Comparison of ENCODE assay signal across 22 mouse cellular contexts in the genomic region with DNA sequence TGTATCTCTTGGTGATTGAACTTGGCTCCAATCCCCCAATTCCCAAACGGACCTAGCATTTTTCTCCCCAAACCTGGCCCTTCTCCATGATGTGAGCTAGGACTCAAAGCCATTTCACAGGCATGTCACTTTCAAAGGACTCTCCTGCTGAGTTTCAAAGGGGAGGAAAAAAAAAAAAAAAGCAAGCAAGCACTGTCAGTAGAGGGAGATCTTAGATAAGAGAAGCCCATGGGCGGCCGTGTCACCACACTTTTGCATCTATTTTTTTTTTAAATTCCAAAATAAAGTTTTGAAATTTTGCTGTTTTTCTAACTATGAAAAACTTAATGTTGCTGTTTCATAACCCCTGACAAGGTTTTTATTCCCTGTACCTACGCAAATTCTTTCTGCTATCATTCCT. TPM values are rescaled to one million over a fixed set of nuclear protein-coding genes. Genes with fewer than 3 reads are reported as not detected.
DNase-seq lines count a peak whose midpoint lies in the region; ATAC-seq and TF ChIP-seq lines count a peak whose summit lies in the region.
"Had no signal": no experiment of that assay in that cellular context is flagged by ENCODE, and none has a peak within 500 bp of the region (broad histone marks: within the 10 kb centered on the region; RNA-seq: fewer than 3 reads in every experiment).

No protein-coding gene starts in this region.

- H3K27ac ChIP-seq in hindbrain, postnatal 0 days: no peak overlapping the region
- no peak overlapping the region for H3K27ac ChIP-seq in hindbrain, embryonic 12.5 days
- H3K27ac ChIP-seq in stomach, postnatal 0 days (replicated peaks): no peak overlapping the region
- no peak overlapping the region for H3K27ac ChIP-seq in heart, adult 2 months
- H3K27ac ChIP-seq: embryonic facial prominence, embryonic 13.5 days; heart, embryonic 15.5 days; midbrain, embryonic 15.5 days; stomach, embryonic 15.5 days had no signal

- H3K9ac ChIP-seq in hindbrain, postnatal 0 days (replicated peaks; ENCODE audit: low read length): no peak overlapping the region
- no peak overlapping the region for H3K9ac ChIP-seq in hindbrain, embryonic 12.5 days
- H3K9ac ChIP-seq in stomach, postnatal 0 days (ENCODE audit: low read length): no peak overlapping the region
- H3K9ac ChIP-seq in heart, adult 2 months (ENCODE audit: low read depth, low read length): no peak overlapping the region
- H3K9ac ChIP-seq: embryonic facial prominence, embryonic 13.5 days; heart, embryonic 15.5 days; midbrain, embryonic 15.5 days; stomach, embryonic 15.5 days had no signal

- TF ChIP-seq EP300 in stomach, postnatal 0 days (optimal IDR thresholded peaks at IDR 0.05): no peak
- no peak for TF ChIP-seq EP300 in heart, adult 2 months (IDR thresholded peaks at IDR 0.05; ENCODE audit: insufficient read depth, low read depth, low read length)

- no peaks in the 10 kb centered on the region for H3K9me3 ChIP-seq in hindbrain, postnatal 0 days (ENCODE audit: low read length)
- H3K9me3 ChIP-seq in hindbrain, embryonic 12.5 days (replicated peaks): no peaks in the 10 kb centered on the region
- no peaks in the 10 kb centered on the region for H3K9me3 ChIP-seq in stomach, postnatal 0 days (ENCODE audit: control insufficient read depth, low read length)
- H3K9me3 ChIP-seq: embryonic facial prominence, embryonic 13.5 days; heart, embryonic 15.5 days; midbrain, embryonic 15.5 days; stomach, embryonic 15.5 days had no signal

- peak; percentile 32 for DNase-seq in hindbrain, postnatal 0 days (ENCODE audit: low spot score)
- peak; percentile 12 for DNase-seq in right cerebral cortex, adult 18-20 months
- DNase-seq in right cerebral cortex, postnatal 25 days: no peak
- DNase-seq in adipocyte (ENCODE audit: low spot score): peak; percentile 12
- DNase-seq in stomach, postnatal 0 days (ENCODE audit: low spot score): no peak
- DNase-seq in heart, adult 2 months: no peak
- DNase-seq: adrenal gland, postnatal 25 days; cerebellum, adult 8-10 months; gastrocnemius, postnatal 10 days; heart, adult 18-20 months; heart, postnatal 4 days; left cerebral cortex, postnatal 4 days; liver; lung, postnatal 14 days had no signal

- 48% methylated on average over 4 of the region's 4 CpGs for WGBS in hindbrain, postnatal 0 days
- 55% methylated on average over 4 of the region's 4 CpGs for WGBS in hindbrain, embryonic 12.5 days
- WGBS in stomach, postnatal 0 days: 58% methylated on average over 4 of the region's 4 CpGs
- 41% methylated on average over 4 of the region's 4 CpGs for WGBS in heart, adult 2 months

- no peak overlapping the region for H3K4me3 ChIP-seq in hindbrain, postnatal 0 days (ENCODE audit: low read length)
- H3K4me3 ChIP-seq in hindbrain, embryonic 12.5 days: no peak overlapping the region
- H3K4me3 ChIP-seq in stomach, postnatal 0 days (ENCODE audit: low read depth, low read length): no peak overlapping the region
- no peak overlapping the region for H3K4me3 ChIP-seq in heart, adult 2 months
- H3K4me3 ChIP-seq: embryonic facial prominence, embryonic 13.5 days; heart, embryonic 15.5 days; midbrain, embryonic 15.5 days; stomach, embryonic 15.5 days had no signal

- no peak for ATAC-seq in hindbrain, postnatal 0 days
- no peak for ATAC-seq in hindbrain, embryonic 12.5 days (ENCODE audit: low FRiP score)
- no peak for ATAC-seq in stomach, postnatal 0 days (ENCODE audit: low FRiP score, low TSS enrichment)
- ATAC-seq: activated CD4-positive, CD25-positive, alpha-beta regulatory T cell, adult 4 months; hindbrain, embryonic 16.5 days; intestine, postnatal 0 days; midbrain, embryonic 15.5 days had no signal

- no peaks in the 10 kb centered on the region for H3K4me1 ChIP-seq in hindbrain, postnatal 0 days (ENCODE audit: insufficient read depth, low read length)
- H3K4me1 ChIP-seq in hindbrain, embryonic 12.5 days: no peaks in the 10 kb centered on the region
- no peaks in the 10 kb centered on the region for H3K4me1 ChIP-seq in stomach, postnatal 0 days (replicated peaks; ENCODE audit: control insufficient read depth, insufficient read depth)
- no peaks in the 10 kb centered on the region for H3K4me1 ChIP-seq in heart, adult 2 months (ENCODE audit: control insufficient read depth, insufficient read depth, low read length)
- H3K4me1 ChIP-seq: embryonic facial prominence, embryonic 13.5 days; heart, embryonic 15.5 days; midbrain, embryonic 15.5 days; stomach, embryonic 15.5 days had no signal

- H3K4me2 ChIP-seq in hindbrain, postnatal 0 days (ENCODE audit: low read depth, low read length): no peak overlapping the region
- H3K4me2 ChIP-seq in hindbrain, embryonic 12.5 days (replicated peaks): no peak overlapping the region
- H3K4me2 ChIP-seq in stomach, postnatal 0 days (replicated peaks; ENCODE audit: low read depth): no peak overlapping the region
- H3K4me2 ChIP-seq: embryonic facial prominence, embryonic 13.5 days; heart, embryonic 15.5 days; midbrain, embryonic 15.5 days; stomach, embryonic 15.5 days had no signal

- TF ChIP-seq CTCF in hindbrain, postnatal 0 days (IDR thresholded peaks at IDR 0.05; ENCODE audit: low read depth): peak; percentile 47
- peak; percentile 14; the same call in 1 of the 2 replicates for TF ChIP-seq CTCF in stomach, postnatal 0 days (IDR thresholded peaks at IDR 0.05; ENCODE audit: low read depth)
- TF ChIP-seq CTCF in heart, adult 2 months (IDR thresholded peaks at IDR 0.05): no peak

- intact Hi-C loops in heart, adult 2 months (cut with DNase I): no loop called here

- H3K36me3 ChIP-seq in hindbrain, postnatal 0 days (ENCODE audit: insufficient read depth, low read length): no peaks in the 10 kb centered on the region
- no peaks in the 10 kb centered on the region for H3K36me3 ChIP-seq in hindbrain, embryonic 12.5 days
- H3K36me3 ChIP-seq in stomach, postnatal 0 days (ENCODE audit: control insufficient read depth, insufficient read depth, low read length): no peaks in the 10 kb centered on the region
- H3K36me3 ChIP-seq in heart, adult 2 months (ENCODE audit: control insufficient read depth, insufficient read depth, low read length): no peaks in the 10 kb centered on the region
- H3K36me3 ChIP-seq: embryonic facial prominence, embryonic 13.5 days; heart, embryonic 15.5 days; midbrain, embryonic 15.5 days; stomach, embryonic 15.5 days had no signal

- no peaks in the 10 kb centered on the region for H3K79me2 ChIP-seq in heart, adult 2 months (replicated peaks; ENCODE audit: control insufficient read depth, insufficient read depth, low read length)

- no peaks in the 10 kb centered on the region for H3K27me3 ChIP-seq in hindbrain, postnatal 0 days (ENCODE audit: insufficient read depth, low read length)
- H3K27me3 ChIP-seq in hindbrain, embryonic 12.5 days: no peaks in the 10 kb centered on the region
- no peaks in the 10 kb centered on the region for H3K27me3 ChIP-seq in stomach, postnatal 0 days (ENCODE audit: control insufficient read depth, insufficient read depth, low read length)
- no peaks in the 10 kb centered on the region for H3K27me3 ChIP-seq in heart, adult 2 months (ENCODE audit: control insufficient read depth, insufficient read depth, low read length)
- H3K27me3 ChIP-seq: embryonic facial prominence, embryonic 13.5 days; heart, embryonic 15.5 days; midbrain, embryonic 15.5 days; stomach, embryonic 15.5 days had no signal

- no peak for TF ChIP-seq POLR2A in heart, adult 2 months (IDR thresholded peaks at IDR 0.05; ENCODE audit: insufficient read depth, low read depth, low read length)

RNA-seq across cellular contexts. Expression of a gene that starts 33.0 kb away (rescaled TPM):
- total RNA-seq in hindbrain, postnatal 0 days (2014; rRNA removed): 13.1 and 15.7 TPM in 2 replicates
- polyA plus RNA-seq in hindbrain, postnatal 0 days (2015; fragmentation: Nextera tagmentation; extraction: Ambion mirVana): 50.3 and 58.9 TPM in 2 replicates
- polyA plus RNA-seq in hindbrain, embryonic 12.5 days (2016; fragmentation: Nextera tagmentation; extraction: Ambion mirVana): 79.8 and 85.6 TPM in 2 replicates
- polyA plus RNA-seq in stomach, postnatal 0 days (2015; fragmentation: Nextera tagmentation; extraction: Ambion mirVana): 45.5 and 45.6 TPM in 2 replicates
- 10 to 100 TPM; 30.9 to 33.7 TPM for total RNA-seq in heart, adult 2 months (2021)
- 18.6 and 22.7 TPM in 2 replicates for polyA plus RNA-seq in heart, adult 2 months (2012; rRNA removed)

Comparison
In these comparisons a context has a peak if more than half of its experiments do, and no peak if none do; other contexts are left out.
1. DNase-seq: peak in hindbrain, postnatal 0 days (single experiment), right cerebral cortex, adult 18-20 months (single experiment) and adipocyte (single experiment); none in right cerebral cortex, postnatal 25 days (single experiment), stomach, postnatal 0 days (single experiment) and heart, adult 2 months (0 of 2).